27 mouse cellular contexts compared by ENCODE assay signal in genomic region chr12:81596547-81597262, GRCm38 (mm10). TPM values are rescaled to one million over a fixed set of nuclear protein-coding genes. Genes with fewer than 3 reads are reported as not detected.
A peak's percentile ranks its signal among the peaks of the same experiment; 100 is the strongest.
DNase-seq lines count a peak whose midpoint lies in the region; ATAC-seq and TF ChIP-seq lines count a peak whose summit lies in the region.
"Had no signal": no experiment of that assay in that cellular context is flagged by ENCODE, and none has a peak within 500 bp of the region (broad histone marks: within the 10 kb centered on the region; RNA-seq: fewer than 3 reads in every experiment).

No protein-coding gene starts in this region.

- TF ChIP-seq CTCF in MEL (IDR thresholded peaks at IDR 0.05 in 2 of 3, conservative IDR thresholded peaks at IDR 0.05 in 1 of 3; ENCODE audit: control insufficient read depth in 1 of 3, insufficient read depth in 1 of 3, low read depth in 2 of 3, low read length in 3 of 3, poor library complexity in 1 of 3, severe bottlenecking in 1 of 3), result no peak
- no peak for TF ChIP-seq CTCF in liver, postnatal 0 days (IDR thresholded peaks at IDR 0.05; ENCODE audit: low read depth)

- peak; percentile 1 for DNase-seq in CD4-positive, CD25-positive, alpha-beta regulatory T cell, adult 2 months (ENCODE audit: low read depth, low spot score)
- DNase-seq in MEL (ENCODE audit: low read depth, low spot score) (peak; percentile 59), liver (peak; percentile 43), MN1 (ENCODE audit: low spot score) (no peak)
- no peak for DNase-seq in liver, postnatal 0 days
- DNase-seq in lung, adult 18-20 months, result no peak
- DNase-seq in retina, postnatal 1 day, result no peak
- DNase-seq: adrenal gland, adult 2 months; cerebellum, adult 11 months; cerebellum, postnatal 10 days; gastrocnemius, adult 2 months; kidney, adult 8-10 months; kidney, postnatal 36 days; lung, postnatal 14 days; right cerebral cortex, postnatal 25 days; thymus, postnatal 14 days had no signal

- peaks cover 5 to 7% of the 10 kb centered on the region in 2 experiments; a peak in 3 of 4 replicates for H3K4me1 ChIP-seq in MEL (ENCODE audit: control insufficient read depth in 1 of 2, insufficient read depth in 2 of 2, low read length in 2 of 2)
- peaks cover 11% of the 10 kb centered on the region for H3K4me1 ChIP-seq in liver, postnatal 0 days (ENCODE audit: insufficient read depth)

- WGBS in liver, postnatal 0 days (ENCODE audit: insufficient replicate concordance), result 59% methylated on average over 8 of the region's 8 CpGs

- no peak for ATAC-seq in CD4-positive, CD25-positive, alpha-beta regulatory T cell, adult 4 months
- ATAC-seq in liver, postnatal 0 days, result no peak
- ATAC-seq: inflammation-experienced regulatory T-cells, adult 6 months; midbrain, embryonic 16.5 days had no signal

- H3K4me3 ChIP-seq in MEL (ENCODE audit: control insufficient read depth in 1 of 2, insufficient read depth in 1 of 2, low read depth in 2 of 2, low read length in 2 of 2), result peak overlapping the region; percentile 18 to 25
- no peak overlapping the region for H3K4me3 ChIP-seq in liver, postnatal 0 days (ENCODE audit: low read depth, low read length)
- H3K4me3 ChIP-seq: embryonic facial prominence, embryonic 13.5 days; forebrain, embryonic 10.5 days; gastrocnemius, adult 2 months; hindbrain, embryonic 10.5 days; megakaryocyte, embryonic 14.5 days; neural tube, embryonic 15.5 days had no signal

- H3K36me3 ChIP-seq in MEL (ENCODE audit: control insufficient read depth in 1 of 2, insufficient read depth in 2 of 2, low read length in 2 of 2), result peaks cover 0 to 15% of the 10 kb centered on the region in 2 experiments; a peak in 2 of 4 replicates
- no peaks in the 10 kb centered on the region for H3K36me3 ChIP-seq in liver, postnatal 0 days (replicated peaks; ENCODE audit: insufficient read depth, low read length)
- H3K36me3 ChIP-seq: embryonic facial prominence, embryonic 13.5 days; forebrain, embryonic 10.5 days; hindbrain, embryonic 10.5 days; neural tube, embryonic 15.5 days had no signal

- peak overlapping the region; percentile 37 for H3K9ac ChIP-seq in MEL (ENCODE audit: control insufficient read depth, low read depth, low read length, poor library complexity, severe bottlenecking)
- H3K9ac ChIP-seq in liver, postnatal 0 days (replicated peaks), result no peak overlapping the region
- H3K9ac ChIP-seq: embryonic facial prominence, embryonic 13.5 days; neural tube, embryonic 15.5 days had no signal

- H3K27ac ChIP-seq in MEL (ENCODE audit: control insufficient read depth, low read depth, low read length), result peak overlapping the region; percentile 62
- peak overlapping the region; percentile 48; the same call in 1 of the 2 replicates for H3K27ac ChIP-seq in liver, postnatal 0 days (ENCODE audit: low read depth)
- H3K27ac ChIP-seq: embryonic facial prominence, embryonic 13.5 days; forebrain, embryonic 10.5 days; gastrocnemius, adult 2 months; hindbrain, embryonic 10.5 days; neural tube, embryonic 15.5 days had no signal

- no peak overlapping the region for H3K4me2 ChIP-seq in liver, postnatal 0 days (ENCODE audit: low read depth, low read length)
- H3K4me2 ChIP-seq: embryonic facial prominence, embryonic 13.5 days; neural tube, embryonic 15.5 days had no signal

- peaks cover 9% of the 10 kb centered on the region for H3K79me2 ChIP-seq in MEL (ENCODE audit: control insufficient read depth, insufficient read depth, low read length, poor library complexity)

- H3K9me3 ChIP-seq in MEL (replicated peaks; ENCODE audit: insufficient read depth, low read length), result no peaks in the 10 kb centered on the region
- H3K9me3 ChIP-seq in liver, postnatal 0 days (ENCODE audit: low read length), result no peaks in the 10 kb centered on the region
- H3K9me3 ChIP-seq: embryonic facial prominence, embryonic 13.5 days; forebrain, embryonic 10.5 days; hindbrain, embryonic 10.5 days; megakaryocyte, embryonic 14.5 days; neural tube, embryonic 15.5 days had no signal

- TF ChIP-seq EP300 in MEL (IDR thresholded peaks at IDR 0.05; ENCODE audit: low read depth in 1 of 2, low read length in 2 of 2), result peak; percentile 53 to 61
- TF ChIP-seq EP300 in liver, postnatal 0 days (IDR thresholded peaks at IDR 0.05; ENCODE audit: low read depth), result peak; percentile 17; the same call in 1 of the 2 replicates

- TF ChIP-seq POLR2A in MEL (IDR thresholded peaks at IDR 0.05; ENCODE audit: control insufficient read depth in 1 of 2, insufficient read depth in 1 of 2, low read depth in 1 of 2, low read length in 2 of 2, poor library complexity in 1 of 2), result no peak

- H3K27me3 ChIP-seq in MEL (ENCODE audit: control insufficient read depth in 1 of 2, insufficient read depth in 2 of 2, low read length in 2 of 2), result peaks cover 3 to 4% of the 10 kb centered on the region in 2 experiments
- H3K27me3 ChIP-seq in liver, postnatal 0 days (ENCODE audit: insufficient read depth, low read length), result no peaks in the 10 kb centered on the region

- TF ChIP-seq RAD21 in MEL (IDR thresholded peaks at IDR 0.05; ENCODE audit: low read depth, low read length), result no peak

TF ChIP-seq in MEL, 35 proteins besides CTCF, POLR2A, EP300 and RAD21:
- TF ChIP-seq UBTF (IDR thresholded peaks at IDR 0.05; ENCODE audit: borderline replicate concordance, insufficient read depth, low read depth, low read length), result no peak
- no peak for TF ChIP-seq E2F4 (IDR thresholded peaks at IDR 0.05; ENCODE audit: borderline replicate concordance, low read depth, low read length)
- no peak for TF ChIP-seq ZC3H11A (IDR thresholded peaks at IDR 0.05; ENCODE audit: low read depth, low read length)
- peak; percentile 43; the same call in 1 of the 2 replicates for TF ChIP-seq TCF12 (IDR thresholded peaks at IDR 0.05; ENCODE audit: low read depth, low read length)
- TF ChIP-seq NELFE (IDR thresholded peaks at IDR 0.05; ENCODE audit: low read depth, low read length), result no peak
- no peak for TF ChIP-seq MAZ (IDR thresholded peaks at IDR 0.05; ENCODE audit: low read depth, low read length)
- no peak for TF ChIP-seq TBP (IDR thresholded peaks at IDR 0.05; ENCODE audit: low read depth, low read length)
- no peak for TF ChIP-seq SIN3A (IDR thresholded peaks at IDR 0.05; ENCODE audit: low read length)
- no peak for TF ChIP-seq ZMIZ1 (IDR thresholded peaks at IDR 0.05; ENCODE audit: low read depth, low read length)
- 0 out of 2 replicates have a peak, but pooled peaks have one; percentile 24 for TF ChIP-seq TAL1 (IDR thresholded peaks at IDR 0.05; ENCODE audit: low read length)
- TF ChIP-seq CHD2 (IDR thresholded peaks at IDR 0.05; ENCODE audit: low read length), result no peak
- TF ChIP-seq ELF1 (IDR thresholded peaks at IDR 0.05; ENCODE audit: low read depth, low read length), result no peak
- TF ChIP-seq GABPA (IDR thresholded peaks at IDR 0.05; ENCODE audit: low read depth, low read length), result no peak
- 0 out of 2 replicates have a peak, but pooled peaks have one; percentile 6 for TF ChIP-seq RCOR1 (IDR thresholded peaks at IDR 0.05; ENCODE audit: low read depth, low read length)
- 0 out of 2 replicates have a peak, but pooled peaks have one; percentile 8 for TF ChIP-seq ETS1 (IDR thresholded peaks at IDR 0.05; ENCODE audit: low read depth, low read length)
- no peak for TF ChIP-seq USF2 (IDR thresholded peaks at IDR 0.05; ENCODE audit: borderline replicate concordance in 1 of 2, insufficient read depth in 1 of 2, low read depth in 1 of 2, low read length in 2 of 2)
- TF ChIP-seq GATA1 (IDR thresholded peaks at IDR 0.05; ENCODE audit: low read depth, low read length), result peak; percentile 38; the same call in 1 of the 2 replicates
- TF ChIP-seq KAT2A (conservative IDR thresholded peaks at IDR 0.05; ENCODE audit: low read depth, low read length), result no peak
- no peak for TF ChIP-seq MYC (IDR thresholded peaks at IDR 0.05; ENCODE audit: low read depth, low read length)

RNA-seq across cellular contexts. Expression of gene Med6, which starts 1.9 kb away (rescaled TPM):
- polyA plus RNA-seq in CD4-positive, CD25-positive, alpha-beta regulatory T cell, adult 4 months (2017; shearing (Covaris generic)), result 10 to 100 TPM; 31.1 to 35.2 TPM
- 41.8 and 49.2 TPM in 2 replicates for total RNA-seq in MEL (2012; rRNA removed)
- polyA plus RNA-seq in MEL (2012; ENCODE audit: insufficient read depth in 1 of 2, insufficient read length in 2 of 2, low read depth in 1 of 2, low replicate concordance in 2 of 2, missing spikeins in 1 of 2), result 10 to 100 TPM in 1 of 2 experiments, not detected in 1; 44.4 TPM
- polyA plus RNA-seq in liver, postnatal 0 days (2015; fragmentation: Nextera tagmentation; extraction: Ambion mirVana), result 22.8 and 24.9 TPM in 2 replicates

RNA-seq across cellular contexts. Expression of gene Adam21, which starts 28.4 kb away (rescaled TPM):
- under 1 TPM in 1 of 2 experiments, not detected in 1; 0.22 TPM for polyA plus RNA-seq in CD4-positive, CD25-positive, alpha-beta regulatory T cell, adult 4 months (2017; shearing (Covaris generic))
- total RNA-seq in MEL (2012; rRNA removed), result 0.08 and 0.10 TPM in 2 replicates
- under 1 TPM in 1 of 2 experiments, not detected in 1; 0.06 TPM for polyA plus RNA-seq in MEL (2012; ENCODE audit: insufficient read depth in 1 of 2, insufficient read length in 2 of 2, low read depth in 1 of 2, low replicate concordance in 2 of 2, missing spikeins in 1 of 2)
- polyA plus RNA-seq in liver, postnatal 0 days (2015; fragmentation: Nextera tagmentation; extraction: Ambion mirVana), result not detected in 2 replicates
- total RNA-seq: adrenal gland, adult 2 months; CH12.LX; gastrocnemius, adult 2 months had no signal
- polyA plus RNA-seq: adrenal gland, adult 2 months; liver, adult 2 months; spleen, adult 2 months had no signal

RNA-seq across cellular contexts. Expression of gene Ttc9, which starts 34.3 kb away (rescaled TPM):
- under 1 TPM in 1 of 2 experiments, not detected in 1; 0.22 TPM for polyA plus RNA-seq in CD4-positive, CD25-positive, alpha-beta regulatory T cell, adult 4 months (2017; shearing (Covaris generic))
- not detected in 2 replicates for total RNA-seq in MEL (2012; rRNA removed)
- not detected for polyA plus RNA-seq in MEL (2012; ENCODE audit: insufficient read depth in 1 of 2, insufficient read length in 2 of 2, low read depth in 1 of 2, low replicate concordance in 2 of 2, missing spikeins in 1 of 2)
- 0.11 TPM in 1 of 2 replicates, not detected in the other for polyA plus RNA-seq in liver, postnatal 0 days (2015; fragmentation: Nextera tagmentation; extraction: Ambion mirVana)
- total RNA-seq: CH12.LX; liver, adult 2 months had no signal
- polyA plus RNA-seq: liver, adult 2 months had no signal

Comparison
In these comparisons a context has a peak if more than half of its experiments do, and no peak if none do; other contexts are left out.
1. DNase-seq: peak in CD4-positive, CD25-positive, alpha-beta regulatory T cell, adult 2 months (single experiment), MEL (single experiment) and liver (single experiment); none in liver, postnatal 0 days (single experiment), lung, adult 18-20 months (0 of 2), retina, postnatal 1 day (single experiment) and MN1 (single experiment).